Mouse (Mus musculus) cerebellum, adult 11 months (tissue): ENCODE data around the gene Nedd9.

Source experiments
- DNase-seq: peaks from one replicate; pipeline ENCODE4 v3.0.0; 2022

Nedd9 gene

GRCm38 (mm10) chr13:41453227-41454193, 33.7 kb downstream of the Nedd9 start:
- DNase-seq: no peak

GRCm38 (mm10) chr13:41450821-41451220, 36.3 kb downstream of the Nedd9 start:
- no peak for DNase-seq

DNA sequence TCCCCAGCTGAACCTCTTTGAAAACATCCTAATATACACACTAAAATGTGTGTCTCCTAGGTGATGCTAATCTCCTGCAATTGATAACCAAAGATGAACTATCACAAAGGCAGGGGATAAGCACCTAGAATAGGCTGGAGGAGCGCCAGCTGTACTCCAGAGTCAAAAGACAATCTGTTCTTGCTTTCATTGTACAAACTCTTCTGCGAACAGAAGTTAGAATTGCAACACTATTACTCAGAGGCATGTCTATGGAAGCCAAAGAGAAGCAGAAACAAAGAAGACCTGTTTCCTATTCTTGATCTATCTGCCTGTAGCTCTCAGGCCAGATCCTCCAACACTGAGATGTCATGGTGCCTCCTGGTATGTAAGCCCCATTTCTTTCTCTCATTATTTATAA, 38.0 kb downstream of the Nedd9 start:
- DNase-seq: no peak

DNA sequence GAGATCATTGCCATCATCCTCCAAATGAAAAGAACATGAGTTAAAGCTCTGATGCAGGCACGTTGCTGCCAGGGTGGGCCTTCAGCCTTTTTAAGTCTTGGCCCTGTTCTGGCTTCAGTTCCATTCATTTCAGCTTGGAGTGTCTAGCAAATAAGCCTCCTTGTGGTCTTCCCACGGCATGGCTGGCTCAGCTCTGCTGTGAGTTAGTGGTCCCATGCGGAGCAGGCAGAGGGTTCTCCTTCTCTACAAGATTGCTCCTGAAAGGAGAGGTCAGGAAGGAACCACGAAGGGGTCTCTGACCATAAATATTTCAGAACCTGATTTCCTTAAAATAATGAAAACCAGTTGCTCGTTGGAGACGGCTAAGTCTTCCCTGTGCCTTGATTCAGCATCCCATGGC, 40.0 kb downstream of the Nedd9 start:
- DNase-seq: no peak

DNA sequence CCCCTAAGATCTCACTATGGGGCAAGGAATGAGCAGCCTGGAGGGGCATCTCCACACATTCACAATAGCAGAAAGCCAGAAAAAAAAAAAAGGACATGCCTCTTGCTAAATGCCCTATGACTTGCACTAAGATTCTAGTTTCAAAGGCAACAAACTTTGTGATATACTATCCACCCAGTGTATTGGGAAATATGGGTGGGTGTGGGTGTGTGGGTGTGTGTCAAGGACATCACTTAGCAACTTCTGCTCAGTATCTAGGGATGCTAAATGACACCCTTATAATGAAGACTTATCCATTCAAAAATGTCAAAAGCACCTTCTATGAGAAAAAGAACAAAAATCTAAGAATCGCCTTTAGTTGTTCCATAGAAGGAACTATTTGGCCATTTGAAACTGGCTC, 40.6 kb downstream of the Nedd9 start:
- no peak for DNase-seq

DNA sequence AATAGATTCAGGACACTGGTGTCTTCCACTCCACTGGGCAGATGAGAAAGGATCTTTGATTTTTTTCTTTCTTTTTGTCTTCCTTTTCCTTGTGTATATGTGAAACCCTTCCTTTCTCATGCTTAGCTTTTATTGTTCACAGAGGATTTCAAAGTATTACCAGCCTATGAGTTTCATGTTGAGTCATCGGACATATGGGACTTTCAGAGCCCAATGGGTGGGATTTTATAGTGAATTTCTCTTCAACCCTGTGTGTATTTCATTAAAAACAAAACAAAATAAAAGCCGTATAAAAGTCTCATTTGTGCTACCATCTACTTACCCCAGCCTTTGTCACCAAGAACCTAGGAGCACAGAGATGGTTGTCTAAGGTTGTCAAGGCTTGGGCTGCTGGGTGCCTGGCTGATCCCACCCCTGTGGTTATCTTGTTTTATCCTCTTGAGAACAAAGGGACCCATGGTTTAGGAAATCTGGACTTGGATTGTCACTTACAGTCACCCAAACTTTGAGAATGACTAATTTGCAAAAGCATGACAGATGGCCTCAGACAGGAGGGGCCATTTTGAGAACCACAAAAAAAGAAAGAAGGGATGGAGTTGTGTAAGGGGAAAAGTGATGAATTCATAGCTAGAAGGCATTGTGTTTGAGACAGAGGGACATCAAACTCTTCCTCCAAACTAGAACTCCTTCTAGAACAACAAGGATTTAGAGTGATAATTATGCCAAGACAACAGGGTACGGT, 41.9 kb downstream of the Nedd9 start:
- no peak for DNase-seq

GRCm38 (mm10) chr13:41444230-41444629, 42.9 kb downstream of the Nedd9 start:
- no peak for DNase-seq

DNA sequence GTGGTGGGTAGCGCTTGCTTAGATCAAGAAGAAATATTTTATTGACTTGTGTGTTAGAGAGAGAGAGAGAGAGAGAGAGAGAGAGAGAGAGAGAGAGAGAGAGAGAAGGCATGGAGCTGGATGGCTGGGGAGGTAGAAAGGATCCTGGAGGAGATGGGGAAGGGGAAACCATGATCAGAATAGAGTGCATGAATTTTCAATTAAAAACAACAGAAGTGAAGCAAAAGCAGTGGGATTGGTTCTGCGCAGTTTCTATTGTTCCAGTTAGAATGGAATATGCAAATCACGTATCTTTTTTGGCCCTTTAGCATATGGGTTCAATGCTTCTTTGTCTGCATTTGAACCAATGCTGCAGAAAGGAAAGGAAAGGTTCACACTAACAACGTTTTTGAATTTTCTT, 45.0 kb downstream of the Nedd9 start:
- no peak for DNase-seq

GRCm38 (mm10) chr13:41440205-41440604, 47.0 kb downstream of the Nedd9 start:
- DNase-seq: no peak

- no peak for DNase-seq
These were observed 49.8 kb downstream of the Nedd9 start for GRCm38 (mm10) chr13:41437390-41437789.

DNA sequence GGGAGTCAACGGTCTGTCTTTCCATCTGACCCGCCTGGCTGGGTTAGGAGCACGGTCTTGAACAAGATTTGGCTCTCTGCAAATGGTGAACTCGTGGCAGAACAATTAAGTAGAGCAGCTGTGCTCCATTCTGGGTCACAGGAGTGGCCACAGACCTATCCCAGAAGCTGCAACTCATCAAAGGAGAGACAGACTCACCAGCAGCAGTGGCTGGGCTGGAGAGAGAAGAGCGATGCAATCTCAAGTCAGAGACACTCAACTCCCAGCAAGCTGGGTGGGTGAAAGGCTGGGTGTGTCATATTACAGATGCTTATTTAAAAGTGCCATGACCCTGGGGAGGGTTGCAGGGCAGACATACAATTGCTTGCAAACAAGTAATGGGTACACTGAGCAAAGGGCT, 50.4 kb downstream of the Nedd9 start:
- DNase-seq: no peak

DNA sequence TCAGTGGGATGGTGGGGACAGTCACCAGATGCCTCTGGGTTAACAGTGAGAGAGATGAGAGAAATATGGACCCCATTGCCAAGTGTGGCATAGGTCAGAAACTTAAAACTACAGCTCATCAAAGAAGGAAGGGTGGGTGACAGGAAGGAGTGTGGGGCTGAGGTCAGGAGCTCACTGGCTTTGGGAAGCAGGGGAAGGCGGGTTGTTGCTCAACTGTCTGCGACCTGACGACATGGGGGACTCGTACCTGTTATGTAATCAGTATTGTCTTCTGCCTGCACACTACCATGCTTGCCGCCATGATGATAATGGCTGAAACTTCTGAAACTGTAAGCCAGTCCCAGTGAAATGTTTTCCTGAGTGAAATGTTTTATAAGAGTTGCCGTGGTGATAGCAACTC, 54.0 kb downstream of the Nedd9 start:
- no peak for DNase-seq

DNA sequence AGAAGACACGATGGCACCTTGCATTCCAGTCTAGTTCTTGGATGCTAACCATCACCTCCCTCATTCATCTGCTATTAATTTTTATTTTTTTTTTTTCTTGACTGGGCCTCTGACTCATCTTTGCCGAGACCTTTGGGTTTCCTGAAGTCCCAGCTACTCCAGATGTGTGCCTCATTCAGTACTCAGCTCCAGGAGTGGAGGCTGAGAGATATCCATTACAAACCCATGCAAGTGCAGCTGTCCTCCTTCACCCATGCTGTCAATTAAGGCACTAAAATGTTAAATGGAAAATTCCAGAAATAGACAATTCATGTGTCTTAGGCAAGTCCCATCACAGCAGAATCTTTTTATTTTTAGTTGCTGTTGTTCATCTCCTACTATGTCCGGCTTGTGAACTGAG, 55.4 kb downstream of the Nedd9 start:
- DNase-seq: no peak

DNA sequence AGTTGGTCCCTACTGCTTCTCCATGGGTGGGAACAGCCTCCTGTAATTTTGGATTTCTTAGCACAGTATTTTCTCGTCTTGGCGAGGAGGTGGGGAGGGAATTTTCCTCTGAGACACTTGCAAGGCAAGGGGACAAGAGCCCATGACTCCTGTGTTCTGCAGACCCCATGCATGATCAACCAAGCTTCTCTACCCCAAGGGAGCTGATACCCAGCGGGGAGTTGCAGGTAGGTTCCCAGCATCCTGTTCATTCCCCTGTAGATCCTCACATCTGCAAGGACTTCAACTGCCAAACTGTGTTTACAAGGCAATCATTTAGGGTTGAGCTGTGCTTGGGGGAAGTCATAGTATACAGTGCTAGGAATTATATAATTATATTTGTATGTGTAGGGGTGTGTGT, 60.1 kb downstream of the Nedd9 start:
- DNase-seq: no peak

DNA sequence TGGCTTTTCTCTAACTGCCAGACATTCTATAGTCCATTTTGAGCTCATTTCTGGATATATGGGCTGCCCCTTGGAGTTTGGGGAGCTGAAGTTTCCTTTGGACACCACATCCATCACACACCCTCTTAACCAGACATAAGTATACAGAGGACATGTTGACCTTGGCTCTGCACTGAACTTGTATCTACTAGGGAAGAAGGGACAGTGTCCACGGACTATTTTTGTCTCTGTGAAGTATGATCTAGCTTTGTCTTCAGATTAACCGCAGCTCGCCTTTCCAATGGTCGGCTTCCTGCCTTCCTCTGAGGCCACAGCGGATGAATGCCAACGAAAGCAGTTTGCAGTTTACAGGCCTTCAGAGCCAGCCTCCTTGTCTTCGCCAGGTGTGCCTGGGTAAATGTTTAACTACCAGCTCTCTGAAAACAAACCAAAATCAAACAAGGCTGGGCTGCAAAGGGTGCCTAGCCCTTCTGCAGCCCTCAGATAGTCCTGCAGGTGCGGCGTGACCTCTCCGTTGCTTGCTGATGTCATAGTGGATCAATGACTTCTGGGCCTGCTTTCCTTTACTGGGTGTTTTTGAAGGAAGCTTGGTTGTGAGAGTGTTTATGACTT, 63.6 kb downstream of the Nedd9 start:
- no peak for DNase-seq

DNA sequence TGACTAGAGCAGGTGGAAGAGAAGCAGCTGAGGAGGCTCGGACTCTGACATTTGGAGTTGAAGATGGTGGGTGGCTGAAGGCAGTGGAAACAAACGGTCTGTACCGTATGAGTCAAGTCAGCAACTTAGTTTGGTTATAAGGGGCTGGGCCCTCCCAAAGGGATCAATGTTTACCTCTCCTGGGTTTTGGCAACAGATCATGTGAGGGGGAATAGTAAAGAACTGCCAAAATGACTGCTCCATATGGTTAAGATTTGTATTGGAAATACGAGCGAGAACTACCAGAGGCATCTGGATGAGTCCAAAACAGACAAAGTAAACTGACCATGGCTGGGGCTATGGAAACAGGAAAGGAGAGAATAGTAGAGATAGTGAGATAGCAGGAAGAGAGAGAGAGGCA, 64.6 kb downstream of the Nedd9 start:
- DNase-seq: no peak

DNA sequence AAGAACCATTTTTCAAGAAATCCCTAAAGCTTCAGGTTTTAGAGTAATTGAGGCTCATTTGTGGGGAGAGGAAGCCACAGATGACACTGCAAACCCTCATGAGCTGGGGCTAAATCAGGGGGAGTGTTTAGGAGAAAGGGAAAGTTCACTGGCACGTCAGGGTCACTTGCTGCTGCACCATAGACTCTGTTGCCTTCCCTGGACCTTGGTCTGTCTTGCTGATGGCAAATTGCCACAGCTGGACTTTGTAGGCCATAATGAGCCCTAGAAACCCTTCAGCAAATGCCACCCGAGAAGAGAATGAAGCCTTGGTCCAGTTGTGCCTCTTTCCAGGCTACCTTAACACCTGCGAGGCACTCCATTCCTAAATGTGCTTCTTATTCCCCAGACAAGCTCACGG, 66.8 kb downstream of the Nedd9 start:
- no peak for DNase-seq

GRCm38 (mm10) chr13:41418198-41418869, 68.8 kb downstream of the Nedd9 start:
- no peak for DNase-seq

DNA sequence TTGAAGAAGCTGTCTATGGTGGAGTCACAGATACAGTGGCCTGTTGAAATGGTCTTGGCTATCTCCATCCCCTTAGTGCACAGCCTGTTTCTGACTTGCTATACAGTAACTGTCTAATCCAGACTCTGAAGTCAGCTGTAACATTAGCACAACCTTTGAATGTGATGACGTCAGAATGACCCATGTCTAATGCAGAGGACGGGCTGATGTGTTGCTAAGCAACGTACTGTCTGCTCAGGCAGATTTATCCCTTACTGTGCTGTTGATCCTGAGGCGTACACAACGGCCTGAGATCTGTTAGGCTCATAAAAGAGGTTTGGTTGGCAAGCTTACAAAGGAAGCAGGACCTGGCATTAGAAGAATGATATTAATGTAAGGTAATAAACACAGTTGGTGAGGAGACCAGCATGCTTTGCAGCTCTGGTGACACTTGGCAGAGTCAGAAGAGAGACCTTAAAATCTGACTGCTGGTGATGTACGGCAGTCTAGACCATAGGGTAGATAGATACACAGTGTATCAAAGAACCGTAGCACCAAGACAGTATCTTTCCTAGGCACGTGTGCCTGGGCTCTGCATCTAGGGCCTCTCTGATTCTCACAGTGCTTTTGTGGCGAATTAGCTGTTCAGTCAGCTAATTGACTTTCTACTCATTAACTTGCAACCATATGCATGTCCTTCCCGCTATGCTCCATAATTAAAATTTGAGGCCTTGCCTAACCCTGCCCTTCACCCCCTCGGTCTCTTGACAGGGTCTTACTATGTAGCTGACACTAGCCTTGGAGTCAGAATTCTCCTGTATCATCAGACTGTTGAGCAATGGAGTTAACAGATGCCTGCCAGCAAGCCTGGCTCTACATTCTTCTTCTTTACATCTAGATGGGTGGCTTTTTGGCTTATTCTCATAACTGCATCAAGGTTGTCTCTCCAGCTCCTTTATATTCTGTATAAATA, 70.8 kb downstream of the Nedd9 start:
- DNase-seq: no peak

DNA sequence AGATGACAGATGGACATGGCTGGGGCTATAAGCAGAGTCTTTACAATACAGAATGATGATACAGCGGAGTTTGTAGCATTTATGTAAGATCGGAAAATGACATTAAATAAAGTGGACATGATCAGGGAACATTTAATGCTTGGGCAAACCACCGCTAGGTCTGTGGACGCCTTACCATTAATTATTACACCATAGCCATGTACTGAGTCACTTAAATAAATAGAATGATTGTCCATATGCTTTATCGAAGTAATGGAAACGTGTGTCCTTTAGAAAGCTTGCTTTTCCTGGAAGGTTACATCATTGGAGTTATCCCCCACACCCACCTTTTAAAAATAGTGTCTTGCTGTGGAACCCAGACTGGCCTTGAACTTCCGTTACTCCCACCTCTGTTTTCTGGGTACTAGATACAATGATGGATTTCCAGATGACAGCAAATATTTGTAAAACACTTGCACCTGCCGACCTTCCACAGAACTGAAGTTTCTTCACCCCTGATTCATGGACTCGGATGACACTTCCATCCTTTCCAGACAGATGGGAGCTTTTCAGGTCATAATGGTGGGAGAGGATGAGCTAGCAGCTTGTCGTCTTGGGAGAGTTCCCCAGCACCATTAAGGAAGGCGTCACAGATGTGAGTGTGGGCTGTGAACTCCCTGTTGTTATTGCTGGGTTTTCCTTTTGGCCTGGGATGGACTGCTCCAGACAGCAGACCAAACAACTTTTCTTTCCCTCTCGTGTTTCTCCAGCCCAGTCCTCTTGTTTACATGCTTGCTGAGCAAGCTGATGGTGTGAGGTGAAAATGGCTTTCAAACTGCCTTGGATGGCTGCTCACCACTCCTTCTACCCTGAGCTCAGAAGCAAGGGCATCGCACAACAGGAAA, 76.7 kb downstream of the Nedd9 start:
- no peak for DNase-seq

GRCm38 (mm10) chr13:41409291-41409690, 77.9 kb downstream of the Nedd9 start:
- no peak for DNase-seq
